Mouse (Mus musculus): ENCODE data around the gene Rab3il1.

GRCm38 (mm10) chr19:9981621-9982020 lies 19.8 kb upstream of the Rab3il1 start:
- TF ChIP-seq CTCF (IDR thresholded peaks at IDR 0.05; ENCODE audit: low read depth) (no peak), EP300 (IDR thresholded peaks at IDR 0.05; ENCODE audit: low read depth) (no peak)

Measured in heart, postnatal 0 days (tissue).